Mouse (Mus musculus) megakaryocyte, embryonic 14.5 days (primary cell): ENCODE data around the gene Enkur. TPM values are rescaled to one million over a fixed set of nuclear protein-coding genes. Genes with fewer than 3 reads are reported as not detected.
A peak's percentile ranks its signal among the peaks of the same experiment; 100 is the strongest.
"Not testable (repeated sequence)": the region's sequence is repeated elsewhere in the genome, so short reads cannot be mapped to it uniquely, and the experiment has no call there.

ENCODE experiments used
- H3K27me3 ChIP-seq: replicated peaks from 2 replicates; pipeline ENCODE3; 2012; ENCODE audit warnings: inconsistent platforms
- H3K36me3 ChIP-seq: replicated peaks from 2 replicates; pipeline ENCODE3; 2012; ENCODE audit warnings: low read length, inconsistent platforms, mixed read lengths
- H3K4me1 ChIP-seq: 2 replicates; pipeline ENCODE4 v1.6.1; 2012; ENCODE audit warnings: inconsistent platforms
- H3K4me3 ChIP-seq: replicated peaks from 2 replicates; pipeline ENCODE3; 2012; ENCODE audit warnings: moderate library complexity, mild to moderate bottlenecking, inconsistent platforms
- H3K9me3 ChIP-seq: 2 replicates; pipeline ENCODE4 v1.6.1; 2012; ENCODE audit warnings: inconsistent platforms
- FLI1 ChIP-seq: IDR thresholded peaks from 2 replicates; pipeline ENCODE4 v1.6.1; 2012; ENCODE audit warnings: low read length, inconsistent platforms, mixed read lengths
- GATA1 ChIP-seq: IDR thresholded peaks from 3 replicates; pipeline ENCODE4 v1.6.1; 2012; ENCODE audit warnings: mixed read lengths, low read length, inconsistent platforms, borderline replicate concordance
- polyA plus RNA-seq: library from polyadenylated mRNA; stranded (reverse); fragments of >175 nt; gene quantifications from 2 replicates; pipeline ENCODE4 v1.2.3, GENCODE M21; 2012; ENCODE audit warnings: low replicate concordance; ENCODE audit not compliant: insufficient read depth

Gene Enkur
- polyA plus RNA-seq, result 0.32 TPM in 1 of 2 replicates, not detected in the other

GRCm38 (mm10) chr2:21204912-21205830 lies at the start of gene Enkur, which contains the start of gene Thnsl1:
Gene Enkur, minus strand, starts transcription at chr2:21205365.
Gene Thnsl1, plus strand, starts transcription at chr2:21205724.
- peak within 1 kb of the TSS; percentile 96 for H3K4me3 ChIP-seq
- no peaks in the 10 kb centered on the region for H3K27me3 ChIP-seq
- TF ChIP-seq GATA1, result peak; percentile 98
- no peak for TF ChIP-seq FLI1
- peaks cover 50% of the 10 kb centered on the region for H3K4me1 ChIP-seq
- no peaks in the 10 kb centered on the region for H3K9me3 ChIP-seq
- peaks cover 2% of the 10 kb centered on the region for H3K36me3 ChIP-seq

GRCm38 (mm10) chr2:21254308-21254707 lies 49.1 kb upstream of the Enkur start:
- no peaks in the 10 kb centered on the region for H3K9me3 ChIP-seq
- H3K36me3 ChIP-seq, result no peaks in the 10 kb centered on the region
- H3K27me3 ChIP-seq, result no peaks in the 10 kb centered on the region
- H3K4me3 ChIP-seq, result no peak overlapping the region
- H3K4me1 ChIP-seq, result peaks cover 38% of the 10 kb centered on the region
- no peak for TF ChIP-seq GATA1
- TF ChIP-seq FLI1, result no peak

- Histone ChIP-seq H3K4me3 (no peak overlapping the region), H3K4me1 (peaks cover 32% of the 10 kb centered on the region), H3K9me3 (no peaks in the 10 kb centered on the region), H3K36me3 (no peaks in the 10 kb centered on the region), H3K27me3 (no peaks in the 10 kb centered on the region)
- no peak for TF ChIP-seq FLI1
- TF ChIP-seq GATA1, result no peak
Observed at GRCm38 (mm10) chr2:21253644-21254043, 48.5 kb upstream of the Enkur start.

- peaks cover 19% of the 10 kb centered on the region for H3K4me1 ChIP-seq
- H3K36me3 ChIP-seq, result peaks cover 6% of the 10 kb centered on the region
- no peak for TF ChIP-seq GATA1
- TF ChIP-seq FLI1, result no peak
- H3K9me3 ChIP-seq, result peaks cover 4% of the 10 kb centered on the region
- H3K27me3 ChIP-seq, result no peaks in the 10 kb centered on the region
- no peak overlapping the region for H3K4me3 ChIP-seq
Observed at GRCm38 (mm10) chr2:21245477-21246102, 40.4 kb upstream of the Enkur start.

- Histone ChIP-seq H3K27me3 (no peaks in the 10 kb centered on the region), H3K4me3 (no peak overlapping the region), H3K36me3 (peaks cover 6% of the 10 kb centered on the region), H3K9me3 (peaks cover 4% of the 10 kb centered on the region), H3K4me1 (peaks cover 25% of the 10 kb centered on the region)
- no peak for TF ChIP-seq FLI1
- no peak for TF ChIP-seq GATA1
Observed at GRCm38 (mm10) chr2:21244986-21245385, 39.8 kb upstream of the Enkur start.

- H3K9me3 ChIP-seq, H3K27me3 ChIP-seq, H3K4me3 ChIP-seq, H3K36me3 ChIP-seq: not testable (repeated sequence)
- H3K4me1 ChIP-seq, result peaks cover 34% of the 10 kb centered on the region
Observed at GRCm38 (mm10) chr2:21244104-21244503, 38.9 kb upstream of the Enkur start.

GRCm38 (mm10) chr2:21236846-21237245 lies 31.7 kb upstream of the Enkur start:
- peak overlapping the region; percentile 87 for H3K4me3 ChIP-seq
- no peaks in the 10 kb centered on the region for H3K27me3 ChIP-seq
- TF ChIP-seq GATA1, result no peak
- no peak for TF ChIP-seq FLI1
- peaks cover 6% of the 10 kb centered on the region for H3K36me3 ChIP-seq
- peaks cover 73% of the 10 kb centered on the region for H3K4me1 ChIP-seq
- peaks cover 4% of the 10 kb centered on the region for H3K9me3 ChIP-seq

- Histone ChIP-seq H3K27me3 (no peaks in the 10 kb centered on the region), H3K9me3 (no peaks in the 10 kb centered on the region), H3K36me3 (no peaks in the 10 kb centered on the region), H3K4me1 (peaks cover 74% of the 10 kb centered on the region), H3K4me3 (peak overlapping the region; percentile 53)
- TF ChIP-seq GATA1, result no peak
- no peak for TF ChIP-seq FLI1
Observed at GRCm38 (mm10) chr2:21235844-21236386, 30.8 kb upstream of the Enkur start.

GRCm38 (mm10) chr2:21234871-21235648 lies 29.9 kb upstream of the Enkur start:
- no peak for TF ChIP-seq FLI1
- TF ChIP-seq GATA1, result no peak
- Histone ChIP-seq H3K36me3 (no peaks in the 10 kb centered on the region), H3K4me3 (no peak overlapping the region), H3K4me1 (peaks cover 73% of the 10 kb centered on the region), H3K9me3 (no peaks in the 10 kb centered on the region), H3K27me3 (no peaks in the 10 kb centered on the region)

- H3K36me3 ChIP-seq, result peaks cover 10% of the 10 kb centered on the region
- H3K4me1 ChIP-seq, result peaks cover 56% of the 10 kb centered on the region
- no peaks in the 10 kb centered on the region for H3K9me3 ChIP-seq
- no peak for TF ChIP-seq GATA1
- no peak for TF ChIP-seq FLI1
- no peaks in the 10 kb centered on the region for H3K27me3 ChIP-seq
- no peak overlapping the region for H3K4me3 ChIP-seq
Observed at GRCm38 (mm10) chr2:21231147-21231546, 26.0 kb upstream of the Enkur start.
